Mouse (Mus musculus) layer of hippocampus, adult 9-11 months (tissue): ENCODE measurements around the gene Hes5.

Experiments used
- DNase-seq: peaks from one replicate; pipeline ENCODE4 v3.0.0; 2022

Gene Hes5

GRCm38 (mm10) chr4:154943323-154944039 is 17.2 kb upstream of the Hes5 start:
- no peak for DNase-seq

DNA sequence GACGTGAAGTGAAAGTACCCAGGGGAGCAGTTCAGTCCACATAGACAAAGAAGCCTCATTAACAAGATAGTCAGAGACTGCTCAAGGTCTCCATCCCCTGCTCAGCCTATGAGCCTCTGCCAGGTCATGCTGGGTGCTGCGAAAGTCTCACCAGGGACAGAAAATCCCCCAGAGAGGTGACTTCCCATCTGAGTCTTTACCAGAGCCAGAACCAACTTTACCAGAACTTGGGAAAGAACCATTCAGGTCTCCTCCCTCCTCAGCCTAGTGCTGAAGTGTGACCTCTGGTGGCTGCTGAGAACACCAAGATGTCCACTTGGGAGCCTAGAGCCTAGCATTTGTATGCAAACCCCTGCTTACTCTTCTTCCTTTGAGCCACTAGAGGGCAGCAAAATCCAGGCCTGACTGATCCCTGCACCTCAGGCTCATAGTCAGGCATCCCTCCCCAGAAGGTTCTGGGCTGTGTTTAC is 16.6 kb upstream of the Hes5 start:
- peak; percentile 84 for DNase-seq

DNA sequence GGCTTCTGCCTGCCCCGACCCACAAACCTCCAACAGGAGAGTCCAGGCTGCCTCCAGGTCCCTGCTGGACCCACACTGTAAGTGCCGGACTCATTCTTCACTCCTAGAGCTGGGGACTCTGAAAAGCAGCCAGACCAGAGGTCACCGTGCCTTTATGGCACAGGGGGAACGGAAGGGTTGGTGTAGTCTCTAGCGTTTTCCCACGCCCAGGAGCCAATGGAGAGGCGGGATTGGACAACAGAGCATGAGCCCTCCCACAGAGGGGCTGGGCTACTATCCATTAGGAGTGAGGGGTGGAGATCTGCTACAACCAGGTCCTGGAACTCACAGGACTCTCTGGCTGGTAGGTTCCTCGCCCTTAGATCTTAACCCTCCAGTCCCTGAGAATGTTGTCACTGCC is 14.4 kb upstream of the Hes5 start:
- DNase-seq: peak; percentile 46

DNA sequence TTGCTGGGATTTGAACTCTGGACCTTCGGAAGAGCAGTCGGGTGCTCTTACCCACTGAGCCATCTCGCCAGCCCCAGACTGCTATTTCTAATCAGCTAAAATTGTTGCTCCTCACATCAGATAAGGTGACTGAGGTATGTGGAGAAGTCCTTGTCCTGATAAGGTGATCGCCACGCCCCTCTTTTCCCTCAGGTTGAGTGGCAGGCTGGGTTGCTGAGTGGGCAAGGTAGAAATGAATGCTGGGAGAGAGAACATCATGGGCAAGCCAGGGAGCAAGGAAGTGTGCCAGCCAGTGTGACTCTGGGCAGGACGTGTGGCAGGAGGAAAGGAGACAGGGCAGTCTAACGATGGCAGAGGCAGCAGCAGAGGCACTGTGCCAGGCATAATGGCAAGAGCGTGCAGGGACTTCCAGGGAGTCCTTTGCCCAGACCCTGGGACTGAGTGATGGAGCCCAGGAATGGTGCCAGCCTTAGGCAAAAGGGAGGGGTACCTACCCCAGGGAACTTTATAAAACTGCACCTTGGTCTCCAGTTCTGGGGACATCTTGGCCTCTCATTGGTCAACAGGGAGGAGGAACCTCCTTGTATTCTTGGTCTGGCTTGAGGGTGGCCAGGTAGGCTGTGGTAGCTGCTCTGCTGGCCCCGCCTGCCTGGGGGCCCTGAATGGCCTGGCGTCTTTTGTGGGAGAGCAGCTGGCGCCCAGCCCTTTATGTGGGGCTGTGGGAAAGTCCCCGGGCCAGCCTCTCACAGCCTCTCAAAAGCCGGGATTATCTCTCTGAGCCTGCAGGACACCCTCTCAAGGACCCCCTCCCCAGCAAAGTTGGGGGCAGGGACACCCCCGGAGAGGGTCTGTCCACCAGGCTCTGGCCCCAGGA is 12.4 kb upstream of the Hes5 start:
- peak; percentile 60 for DNase-seq

DNA sequence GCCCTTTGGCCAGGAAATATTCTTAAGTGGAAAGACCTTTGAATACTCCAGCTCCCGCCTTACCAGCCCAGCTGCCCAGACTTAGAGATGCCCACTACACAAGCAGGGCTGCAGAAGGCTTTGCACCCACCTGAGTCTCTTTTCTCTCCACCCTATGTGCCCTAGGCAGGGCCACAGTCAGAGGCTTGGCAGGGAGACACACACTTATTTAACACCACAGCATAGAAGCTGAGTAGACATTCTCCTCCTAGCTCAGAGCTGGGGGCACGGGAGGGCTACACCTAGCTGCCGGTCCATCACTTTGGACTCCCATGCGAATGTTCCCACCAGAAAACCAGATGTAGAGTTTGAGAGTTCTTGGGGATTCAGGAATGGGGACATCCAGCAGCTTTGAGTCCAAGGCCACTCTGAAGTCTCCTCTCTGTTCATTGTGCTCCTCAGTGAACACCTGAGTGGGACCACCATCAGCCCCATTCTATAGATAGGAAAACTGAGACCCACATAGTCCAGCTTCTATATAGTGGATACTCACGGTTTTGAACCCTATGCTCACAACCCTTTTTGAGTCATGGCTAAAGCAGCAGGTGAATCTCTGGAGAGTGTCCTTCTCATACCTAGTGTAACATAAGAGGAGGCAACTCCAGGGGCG is 11.7 kb upstream of the Hes5 start:
- no peak for DNase-seq

- no peak for DNase-seq
These were observed 11.1 kb upstream of the Hes5 start for GRCm38 (mm10) chr4:154949589-154949982.

GRCm38 (mm10) chr4:154952461-154953241 is 8.1 kb upstream of the Hes5 start:
- no peak for DNase-seq

DNA sequence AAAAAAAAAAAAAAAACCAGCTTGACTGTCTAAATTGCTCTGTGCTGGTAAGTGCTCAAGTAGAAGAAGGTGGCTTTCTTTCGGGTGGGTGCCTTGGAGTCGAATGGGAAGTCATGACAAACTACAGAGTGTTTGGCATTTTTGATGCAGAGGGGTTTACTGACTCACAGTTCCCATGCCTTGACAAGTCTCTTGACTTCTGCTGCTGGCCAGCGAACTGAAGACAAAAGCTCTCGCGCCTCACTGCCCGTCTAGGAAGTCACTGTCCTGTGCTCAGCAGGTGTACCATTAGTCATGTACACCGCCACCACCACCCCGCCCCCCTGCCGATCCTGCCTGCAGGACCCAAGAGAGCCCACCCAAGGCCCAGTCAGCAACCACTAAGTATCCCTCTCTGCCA is 4.1 kb upstream of the Hes5 start:
- DNase-seq: no peak

DNA sequence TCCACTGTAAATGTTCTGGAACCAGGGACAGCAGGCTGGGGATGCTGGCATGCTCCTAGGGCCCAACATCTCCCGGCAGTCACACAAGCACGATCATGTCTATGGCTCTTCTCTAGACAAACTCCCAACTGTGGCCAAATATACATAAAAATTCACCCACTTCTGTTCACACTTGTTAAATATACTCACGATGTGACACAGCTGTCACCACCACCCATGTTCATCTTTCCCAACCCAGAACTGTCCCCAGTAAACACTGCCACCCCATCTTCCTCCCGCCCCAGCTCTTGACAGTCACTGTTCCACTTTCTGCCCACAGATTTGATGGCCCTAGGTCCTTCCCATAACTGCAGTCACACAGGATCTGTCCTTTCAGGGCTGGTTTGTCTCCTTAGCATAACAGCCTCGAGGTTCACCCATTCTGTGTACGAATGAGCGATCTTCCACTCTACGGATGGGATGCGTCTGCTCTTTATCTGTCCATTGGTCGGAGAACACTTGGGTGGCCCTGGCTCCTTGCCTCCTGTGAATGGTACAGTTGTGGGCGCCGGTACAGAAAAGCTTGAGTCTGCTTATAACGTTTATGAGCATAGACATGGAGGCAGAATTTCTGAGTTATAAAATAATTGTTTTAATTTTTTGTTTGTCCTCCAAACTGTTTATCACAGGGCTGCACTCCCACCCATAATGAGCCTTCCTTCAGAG is 3.3 kb upstream of the Hes5 start:
- DNase-seq: no peak

- peak; percentile 78 for DNase-seq
These were observed 2.6 kb upstream of the Hes5 start for GRCm38 (mm10) chr4:154958171-154958570.

DNA sequence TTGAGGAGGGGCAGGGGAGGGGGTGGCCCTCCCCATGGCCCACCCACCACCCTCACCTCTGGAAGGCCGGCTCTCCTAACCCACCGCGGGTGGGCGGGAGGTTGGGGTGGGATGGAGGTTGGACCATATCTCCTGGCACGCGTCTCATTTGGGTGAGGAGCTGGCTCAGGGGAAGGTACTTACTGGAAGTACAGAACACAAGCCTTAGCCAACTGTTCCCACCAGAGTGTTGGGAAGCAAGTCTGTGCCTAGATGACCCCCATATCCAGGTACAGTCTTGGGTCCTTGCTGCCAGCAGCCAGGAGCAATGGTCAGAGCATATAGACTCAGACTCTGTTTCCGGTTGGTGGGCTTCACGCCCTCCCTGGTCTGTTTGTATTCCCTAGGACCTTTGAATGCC is 2.1 kb upstream of the Hes5 start:
- DNase-seq: no peak

DNA sequence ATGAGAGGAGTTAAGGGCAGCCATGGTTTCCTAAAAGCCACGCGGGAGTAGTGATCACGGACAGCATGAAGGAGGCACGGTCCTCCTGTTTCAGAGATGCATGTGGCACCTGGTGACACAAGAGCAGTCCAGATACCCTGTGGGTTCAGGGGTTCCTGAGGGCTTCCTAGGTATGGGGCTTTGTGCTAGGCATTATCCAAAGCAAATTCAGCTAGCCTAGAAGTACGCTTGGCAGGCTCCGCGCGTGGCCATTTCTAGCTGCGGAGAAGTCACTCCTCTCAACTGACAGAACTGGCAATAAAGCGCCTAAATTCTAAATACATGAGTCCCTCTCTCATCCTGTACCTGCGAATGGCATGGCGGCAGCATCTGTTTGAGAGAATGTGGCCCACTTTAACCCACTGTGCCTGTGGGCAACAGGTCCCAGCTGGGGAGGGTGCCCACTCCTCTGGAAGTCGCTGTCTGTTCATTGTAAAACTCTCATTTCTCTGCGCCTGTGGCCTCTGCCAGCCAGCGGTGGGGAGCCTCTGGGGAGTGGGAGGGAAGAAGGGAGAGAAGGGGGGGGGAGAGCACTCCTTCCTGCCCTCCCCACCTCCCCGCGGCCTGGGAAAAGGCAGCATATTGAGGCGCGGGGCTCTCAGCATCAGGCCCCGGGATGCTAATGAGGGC is 568 bp upstream of the Hes5 start:
- DNase-seq: no peak

- no peak for DNase-seq
These were observed 559 bp downstream of the Hes5 start for GRCm38 (mm10) chr4:154961226-154961738.

DNA sequence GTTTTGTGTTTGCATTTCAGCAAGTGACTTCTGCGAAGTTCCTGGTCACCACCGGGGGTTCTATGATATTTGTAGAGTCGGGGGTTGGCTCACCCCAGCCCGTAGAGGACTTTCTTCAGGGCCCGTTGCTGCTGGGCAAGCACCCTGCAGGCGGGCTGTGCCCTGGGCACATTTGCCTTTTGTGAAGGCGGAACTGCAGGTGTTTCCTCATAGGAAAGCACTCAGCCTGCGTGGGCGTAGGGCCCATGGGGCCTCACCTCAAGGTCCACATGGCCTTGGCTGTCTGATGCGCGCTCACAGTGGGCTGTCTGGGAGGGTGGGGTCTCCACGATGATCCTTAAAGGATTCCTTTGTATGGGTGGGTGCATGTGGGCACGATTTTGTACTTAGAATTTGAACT is 1.2 kb downstream of the Hes5 start:
- DNase-seq: no peak

DNA sequence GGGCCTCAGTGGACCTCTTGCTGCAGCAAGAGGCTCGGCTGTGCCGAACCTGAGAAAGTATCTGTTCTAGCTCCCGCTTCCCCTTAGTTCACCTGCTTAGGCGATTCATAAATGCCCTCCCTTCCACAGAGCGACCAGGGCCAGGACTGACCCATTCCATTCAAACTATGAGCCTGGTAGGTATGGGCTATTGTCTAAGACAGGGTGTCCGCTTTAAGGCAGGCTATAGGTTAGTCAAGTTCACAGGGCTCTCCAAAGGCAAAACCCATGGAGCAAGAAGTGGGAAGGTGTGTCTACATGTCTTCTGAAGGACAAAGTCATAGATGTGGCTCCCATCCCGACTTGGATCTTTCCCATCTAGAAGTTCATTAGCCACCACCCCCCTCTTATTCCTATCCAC is 2.0 kb downstream of the Hes5 start:
- no peak for DNase-seq

DNA sequence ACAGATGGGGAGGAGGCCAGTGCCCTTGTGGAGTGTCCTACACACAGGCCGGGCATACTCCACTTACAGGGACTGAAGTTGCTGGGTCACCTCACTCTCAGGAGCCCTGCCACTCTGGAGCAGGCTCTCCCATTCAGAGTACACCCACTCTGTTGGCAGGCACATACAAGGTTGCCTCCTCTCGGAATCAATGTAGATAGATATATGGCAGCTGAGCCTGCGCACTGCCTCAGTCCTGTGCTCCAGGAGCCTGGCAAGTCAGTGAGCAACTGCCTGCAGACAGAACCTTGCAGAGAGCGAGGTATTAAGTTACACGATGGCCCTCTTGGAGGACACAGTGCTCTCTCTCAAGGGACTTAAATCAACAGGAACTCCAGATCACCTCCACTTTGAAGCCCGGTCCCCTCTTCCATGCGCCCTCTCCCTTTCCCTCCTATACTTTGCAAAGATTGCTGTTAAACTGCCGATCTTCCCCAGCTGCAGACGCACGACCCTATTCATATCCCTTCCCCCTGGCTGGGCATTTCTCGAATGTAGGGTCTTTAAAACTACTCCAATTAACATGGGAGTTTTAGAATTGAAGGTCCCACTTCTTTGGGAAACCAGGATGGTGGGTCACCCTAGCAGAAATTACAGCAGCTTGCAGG is 2.6 kb downstream of the Hes5 start:
- DNase-seq: no peak

DNA sequence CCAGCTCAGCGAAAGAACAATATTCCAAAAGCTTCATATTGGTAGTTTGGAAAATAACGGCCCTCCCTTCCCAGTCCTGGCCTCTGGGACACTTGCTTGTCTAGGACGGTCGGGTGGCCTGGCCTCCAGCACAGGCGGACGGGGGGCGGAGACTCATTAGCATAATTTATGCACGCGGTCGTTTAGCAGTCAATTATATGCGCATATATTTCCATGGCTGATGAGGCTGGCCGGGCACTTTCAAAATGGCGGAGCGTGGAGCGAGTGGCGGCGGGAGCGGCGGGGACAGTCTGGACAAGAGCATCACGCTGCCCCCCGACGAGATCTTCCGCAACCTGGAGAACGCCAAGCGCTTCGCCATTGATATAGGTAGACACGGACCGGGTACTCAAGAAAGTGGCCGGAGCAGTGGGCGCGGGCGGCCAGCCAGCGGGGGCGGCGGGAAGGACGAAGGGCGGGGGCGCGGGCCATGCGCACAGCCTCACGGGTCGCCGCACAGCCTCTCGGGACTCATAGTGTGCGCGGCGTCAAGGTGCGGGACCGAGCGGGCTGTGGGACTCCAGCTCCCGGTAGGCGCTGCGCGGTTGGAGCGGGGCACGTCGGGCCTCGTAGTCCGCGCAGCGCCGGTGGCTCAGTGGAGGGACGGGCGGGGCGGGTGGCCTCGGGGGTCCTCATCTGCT is 3.3 kb downstream of the Hes5 start, which contains the start of gene Pank4:
Gene Pank4, plus strand, starts transcription at position 223 of the 680 bp plus-strand sequence.
- DNase-seq: peak; percentile 93

GRCm38 (mm10) chr4:154964581-154965235 is 4.0 kb downstream of the Hes5 start:
- DNase-seq: no peak

GRCm38 (mm10) chr4:154965856-154966255 is 5.1 kb downstream of the Hes5 start:
- no peak for DNase-seq

GRCm38 (mm10) chr4:154967173-154967572 is 6.5 kb downstream of the Hes5 start:
- no peak for DNase-seq
